Mouse (Mus musculus) CD4-positive, CD25-positive, alpha-beta regulatory T cell, adult 4 months (primary cell): ENCODE data around the gene Prss28. TPM values are rescaled to one million over a fixed set of nuclear protein-coding genes. Genes with fewer than 3 reads are reported as not detected.

Experiments
- ATAC-seq: one replicate; pipeline ENCODE4 v1.8.0; 2017
- polyA plus RNA-seq, 2 experiments: library from polyadenylated mRNA; unstranded; fragments of 100-300 nt; shearing (Covaris generic); gene quantifications; one replicate each; pipeline ENCODE4 v1.2.1; 2017

Prss28 gene
- polyA plus RNA-seq, 2 experiments from 2014 or later, result not detected

- ATAC-seq, result no peak
Measured at GRCm38 (mm10) chr17:25345462-25345861, 37.0 kb downstream of the Prss28 start, which contains the start of gene Tpsab1. Tpsab1 (minus strand) TSS chr17:25345562.

- no peak for ATAC-seq
Measured at GRCm38 (mm10) chr17:25361291-25361690, 52.8 kb downstream of the Prss28 start.

Other genes starting within 250 kb of the Prss28 start
- under 1 TPM; 0.56 to 0.79 TPM for gene Tmem204, start 225.1 kb upstream of the Prss28 start, polyA plus RNA-seq
- 10 to 100 TPM; 24.4 to 36.8 TPM for gene Telo2, start 192.7 kb upstream of the Prss28 start, polyA plus RNA-seq
- not detected for gene Ptx4, start 187.9 kb upstream of the Prss28 start, polyA plus RNA-seq
- gene Clcn7, start 175.3 kb upstream of the Prss28 start, polyA plus RNA-seq, result 10 to 100 TPM; 18.2 to 33.2 TPM
- not detected for gene Ccdc154, start 146.2 kb upstream of the Prss28 start, polyA plus RNA-seq
- gene Gm38655, start 133.2 kb upstream of the Prss28 start, polyA plus RNA-seq, result not detected
- gene BC003965, start 124.1 kb upstream of the Prss28 start, polyA plus RNA-seq, result 10 to 100 TPM; 15.6 to 20.7 TPM
- 10 to 100 TPM; 18.4 to 30.0 TPM for gene Unkl, start 120.2 kb upstream of the Prss28 start, polyA plus RNA-seq
- 10 to 100 TPM; 76.7 to 77.2 TPM for gene Gnptg, start 68.5 kb upstream of the Prss28 start, polyA plus RNA-seq
- 10 to 100 TPM; 35.1 to 36.0 TPM for gene Tsr3, start 68.5 kb upstream of the Prss28 start, polyA plus RNA-seq
- 10 to 100 TPM; 14.4 to 31.1 TPM for gene Baiap3, start 52.3 kb upstream of the Prss28 start, polyA plus RNA-seq
- 100 to 1,000 TPM; 417 to 488 TPM for gene Ube2i, start 34.0 kb upstream of the Prss28 start, polyA plus RNA-seq
- not detected for gene Prss34, start 10.3 kb upstream of the Prss28 start, polyA plus RNA-seq
- gene Prss29, start 10.0 kb downstream of the Prss28 start, polyA plus RNA-seq, result not detected
- not detected for gene Tpsab1, start 36.9 kb downstream of the Prss28 start, polyA plus RNA-seq
- not detected for gene Tpsb2, start 57.7 kb downstream of the Prss28 start, polyA plus RNA-seq
- gene Tpsg1, start 60.6 kb downstream of the Prss28 start, polyA plus RNA-seq, result not detected
- not detected for gene Cacna1h, start 125.1 kb downstream of the Prss28 start, polyA plus RNA-seq
- not detected for gene Tekt4, start 146.0 kb downstream of the Prss28 start, polyA plus RNA-seq
- gene Sstr5, start 188.6 kb downstream of the Prss28 start, polyA plus RNA-seq, result not detected